Mouse (Mus musculus): ENCODE data around the gene Ppp4c.

DNA sequence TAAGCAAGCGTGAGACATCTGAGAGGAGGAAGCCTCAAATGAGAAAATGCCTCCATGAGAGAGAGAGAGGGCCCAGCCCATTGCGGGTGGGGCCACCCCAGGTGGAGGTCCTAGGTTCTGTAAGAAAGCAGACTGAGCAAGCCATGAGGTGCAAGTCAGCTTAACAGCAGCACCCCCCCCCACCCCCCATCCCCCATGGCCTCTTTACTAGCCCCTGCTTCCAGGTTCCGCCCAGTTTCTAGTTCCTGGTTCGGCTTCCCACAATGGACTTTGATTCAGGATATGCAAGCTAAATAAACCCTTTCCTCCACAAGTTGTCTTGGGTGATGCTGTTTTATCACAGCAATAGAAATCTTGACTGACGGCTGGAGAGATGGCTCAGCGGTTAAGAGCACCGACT is 43.5 kb downstream of the Ppp4c start:
- TF ChIP-seq POLR2A (IDR thresholded peaks at IDR 0.05; ENCODE audit: insufficient read length, low read depth) (no peak), TCF12 (IDR thresholded peaks at IDR 0.05; ENCODE audit: insufficient read depth, poor library complexity, severe bottlenecking) (no peak), POLR2AphosphoS2 (IDR thresholded peaks at IDR 0.05; ENCODE audit: insufficient read length, low read depth) (no peak), MYOD1 (IDR thresholded peaks at IDR 0.05; ENCODE audit: control insufficient read depth in 1 of 3, insufficient read length in 2 of 3, low read depth in 2 of 3) (no peak), USF1 (IDR thresholded peaks at IDR 0.05; ENCODE audit: low read depth) (no peak)
